Mouse (Mus musculus): ENCODE measurements around the gene Lhfpl2. TPM values are rescaled to one million over a fixed set of nuclear protein-coding genes. Genes with fewer than 3 reads are reported as not detected.

Gene Lhfpl2
- polyA plus RNA-seq, 1 experiment from 2014 or later, result 15.1 TPM

DNA sequence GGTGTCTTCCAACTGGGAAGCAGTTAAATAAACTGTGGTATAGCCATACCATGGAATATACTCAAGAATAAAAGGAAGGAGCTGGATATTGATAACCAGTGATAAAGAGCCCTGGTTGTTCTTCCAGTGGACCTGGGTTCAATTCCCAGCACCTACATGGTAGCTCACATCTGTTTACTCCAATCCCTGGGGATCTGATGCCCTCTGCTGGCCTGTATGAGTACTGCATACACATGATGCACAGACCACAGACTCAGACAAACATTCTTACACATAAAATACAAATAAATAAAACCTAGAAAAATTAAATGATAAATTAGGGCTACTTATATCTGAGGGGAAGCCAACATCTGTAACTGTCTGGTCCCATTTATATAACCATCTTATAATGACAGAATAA, 151.3 kb downstream of the Lhfpl2 start:
- 0 out of 2 replicates have a peak, but pooled peaks cover 5% of the 10 kb centered on the region for H3K4me1 ChIP-seq (ENCODE audit: control insufficient read depth, insufficient read depth, low read length)
- no peak overlapping the region for H3K4me3 ChIP-seq (ENCODE audit: low read length)
- no peak overlapping the region for H3K9ac ChIP-seq (ENCODE audit: low read depth, low read length)
- ATAC-seq, result no peak
- H3K27me3 ChIP-seq (replicated peaks; ENCODE audit: control insufficient read depth, insufficient read depth, low read length), result no peaks in the 10 kb centered on the region
- H3K36me3 ChIP-seq (ENCODE audit: control insufficient read depth, insufficient read depth, low read length), result peaks cover 10% of the 10 kb centered on the region
- no peak overlapping the region for H3K4me2 ChIP-seq (ENCODE audit: low read depth, low read length)
- no peaks in the 10 kb centered on the region for H3K9me3 ChIP-seq (ENCODE audit: control insufficient read depth, low read length)
- no peak overlapping the region for H3K27ac ChIP-seq (ENCODE audit: low read length)

DNA sequence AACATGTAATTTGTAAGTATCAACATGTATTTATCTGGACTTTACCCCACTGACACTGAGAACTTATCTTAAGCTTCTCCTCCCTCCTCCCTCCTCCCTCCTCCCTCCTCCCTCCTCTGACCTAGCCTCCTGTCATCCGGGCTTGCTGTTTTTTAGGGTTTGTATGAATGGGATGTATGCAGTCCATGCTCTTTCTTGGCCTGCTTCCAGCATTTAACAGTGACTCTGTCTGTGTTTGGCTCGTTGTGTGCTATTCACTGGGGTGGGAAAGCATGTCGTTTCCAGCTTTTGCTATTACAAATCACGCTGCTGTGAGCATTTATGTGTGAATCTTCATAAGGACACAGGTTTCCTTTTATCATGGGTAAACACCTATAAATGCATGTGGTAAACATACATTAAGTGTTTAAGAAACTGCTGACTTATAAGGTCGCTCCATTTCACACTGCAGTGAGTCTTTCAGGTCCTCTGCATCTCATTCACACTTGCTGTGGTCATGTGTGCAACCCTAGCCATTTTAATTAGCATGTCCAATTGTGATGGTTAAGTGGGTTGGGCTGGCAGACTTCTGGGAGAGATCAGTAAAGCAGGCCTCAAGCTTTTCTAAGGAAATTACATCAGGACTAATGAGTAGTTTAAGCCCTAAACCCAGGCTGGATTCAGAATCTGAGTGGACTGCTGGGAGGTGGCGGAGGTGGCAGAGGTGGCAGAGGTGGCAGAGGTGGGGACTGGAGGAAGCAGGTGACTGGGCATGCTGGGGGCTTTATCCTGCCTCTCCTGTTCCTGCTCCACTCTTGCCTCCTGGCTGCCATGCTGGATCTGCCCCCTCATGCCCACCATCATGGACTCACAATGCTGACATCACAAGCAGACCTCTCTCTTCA, 153.9 kb downstream of the Lhfpl2 start:
- Histone ChIP-seq H3K9me3 (ENCODE audit: control insufficient read depth, low read length) (no peaks in the 10 kb centered on the region), H3K4me1 (ENCODE audit: control insufficient read depth, insufficient read depth, low read length) (0 out of 2 replicates have a peak, but pooled peaks cover 5% of the 10 kb centered on the region), H3K36me3 (ENCODE audit: control insufficient read depth, insufficient read depth, low read length) (peaks cover 8% of the 10 kb centered on the region; the same call in 1 of the 2 replicates), H3K27ac (ENCODE audit: low read length) (no peak overlapping the region), H3K4me3 (ENCODE audit: low read length) (no peak overlapping the region), H3K9ac (ENCODE audit: low read depth, low read length) (no peak overlapping the region), H3K27me3 (replicated peaks; ENCODE audit: control insufficient read depth, insufficient read depth, low read length) (no peaks in the 10 kb centered on the region), H3K4me2 (ENCODE audit: low read depth, low read length) (no peak overlapping the region)
- ATAC-seq, result no peak
- WGBS, result 44% methylated on average over 6 of the region's 6 CpGs

DNA sequence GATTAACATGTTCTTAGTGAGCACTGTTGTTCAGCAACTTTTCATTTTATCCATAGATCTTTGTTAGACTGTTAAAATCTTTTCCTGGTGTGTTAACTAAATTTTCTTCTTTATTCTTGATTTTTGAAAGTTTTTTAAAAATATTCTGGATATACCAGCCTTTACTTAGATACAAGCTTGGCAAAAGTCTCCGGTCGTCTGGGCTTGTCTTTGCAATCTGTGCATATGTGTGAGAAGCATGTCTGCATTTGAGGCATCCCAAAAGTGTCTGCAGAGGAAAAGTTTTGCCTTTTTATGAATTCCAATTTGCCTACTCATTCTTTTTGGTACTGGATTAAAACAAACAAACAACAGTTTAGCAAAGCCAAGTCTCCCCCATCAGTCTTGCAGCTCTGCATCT, 154.6 kb downstream of the Lhfpl2 start:
- ATAC-seq, result no peak
- Histone ChIP-seq H3K4me2 (ENCODE audit: low read depth, low read length) (no peak overlapping the region), H3K36me3 (ENCODE audit: control insufficient read depth, insufficient read depth, low read length) (peaks cover 8% of the 10 kb centered on the region; the same call in 1 of the 2 replicates), H3K9ac (ENCODE audit: low read depth, low read length) (no peak overlapping the region), H3K27ac (ENCODE audit: low read length) (no peak overlapping the region), H3K4me3 (ENCODE audit: low read length) (no peak overlapping the region), H3K9me3 (ENCODE audit: control insufficient read depth, low read length) (no peaks in the 10 kb centered on the region), H3K27me3 (replicated peaks; ENCODE audit: control insufficient read depth, insufficient read depth, low read length) (no peaks in the 10 kb centered on the region), H3K4me1 (ENCODE audit: control insufficient read depth, insufficient read depth, low read length) (0 out of 2 replicates have a peak, but pooled peaks cover 5% of the 10 kb centered on the region)
- 93% methylated on average over 2 of the region's 2 CpGs for WGBS

DNA sequence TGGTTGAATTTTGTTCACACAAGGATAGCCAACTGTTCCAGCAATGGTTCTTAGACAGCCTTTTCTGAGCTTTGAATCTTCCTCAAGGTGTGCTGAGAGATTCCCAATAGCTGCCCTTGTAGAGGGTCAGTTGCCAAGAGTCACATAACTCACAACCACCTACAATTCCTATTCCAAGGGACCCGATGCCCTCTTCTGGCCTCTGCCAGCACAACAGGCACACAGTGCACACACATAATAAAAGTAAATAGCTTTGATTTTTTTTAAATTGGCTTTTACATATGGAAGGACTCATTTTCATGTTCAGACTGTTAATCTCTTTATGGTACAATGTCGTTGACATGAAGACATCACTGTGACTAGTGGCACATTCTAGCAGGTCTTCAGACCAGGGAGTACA, 155.1 kb downstream of the Lhfpl2 start:
- no peak for ATAC-seq

DNA sequence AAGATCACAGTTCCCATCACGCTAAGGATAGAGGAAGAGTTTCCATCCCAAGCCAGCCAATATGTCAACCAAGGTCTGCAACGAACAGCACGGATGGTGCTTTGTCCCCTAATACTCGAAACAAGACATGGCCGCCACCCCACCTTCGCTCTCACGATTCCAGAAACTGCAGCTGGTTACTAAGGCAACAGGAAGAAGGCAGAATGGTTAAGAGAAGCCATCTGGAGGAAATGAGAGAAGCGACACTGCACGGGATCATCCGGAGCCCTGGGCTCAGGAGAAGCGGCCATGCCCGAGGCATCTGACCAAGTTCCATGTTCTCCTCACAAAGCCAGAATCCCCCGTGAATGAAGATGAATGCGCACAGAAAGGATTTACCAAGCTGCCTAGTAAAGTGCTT, 166.0 kb downstream of the Lhfpl2 start:
- Histone ChIP-seq H3K4me2 (ENCODE audit: low read depth, low read length) (no peak overlapping the region), H3K9me3 (ENCODE audit: control insufficient read depth, low read length) (no peaks in the 10 kb centered on the region), H3K9ac (ENCODE audit: low read depth, low read length) (no peak overlapping the region), H3K36me3 (ENCODE audit: control insufficient read depth, insufficient read depth, low read length) (peaks cover 3% of the 10 kb centered on the region; the same call in 1 of the 2 replicates), H3K27me3 (replicated peaks; ENCODE audit: control insufficient read depth, insufficient read depth, low read length) (no peaks in the 10 kb centered on the region), H3K4me1 (ENCODE audit: control insufficient read depth, insufficient read depth, low read length) (no peaks in the 10 kb centered on the region), H3K4me3 (ENCODE audit: low read length) (no peak overlapping the region), H3K27ac (ENCODE audit: low read length) (no peak overlapping the region)
- no peak for ATAC-seq
- WGBS, result 64% methylated on average over 14 of the region's 14 CpGs

More for the DNA sequence above, 155.1 kb downstream of the Lhfpl2 start:
- Histone ChIP-seq H3K4me3 (ENCODE audit: low read length) (no peak overlapping the region), H3K36me3 (ENCODE audit: control insufficient read depth, insufficient read depth, low read length) (peaks cover 8% of the 10 kb centered on the region; the same call in 1 of the 2 replicates), H3K4me2 (ENCODE audit: low read depth, low read length) (no peak overlapping the region), H3K27ac (ENCODE audit: low read length) (no peak overlapping the region), H3K4me1 (ENCODE audit: control insufficient read depth, insufficient read depth, low read length) (0 out of 2 replicates have a peak, but pooled peaks cover 5% of the 10 kb centered on the region), H3K27me3 (replicated peaks; ENCODE audit: control insufficient read depth, insufficient read depth, low read length) (no peaks in the 10 kb centered on the region), H3K9me3 (ENCODE audit: control insufficient read depth, low read length) (no peaks in the 10 kb centered on the region), H3K9ac (ENCODE audit: low read depth, low read length) (no peak overlapping the region)
- 83% methylated on average over 2 of the region's 2 CpGs for WGBS

DNA sequence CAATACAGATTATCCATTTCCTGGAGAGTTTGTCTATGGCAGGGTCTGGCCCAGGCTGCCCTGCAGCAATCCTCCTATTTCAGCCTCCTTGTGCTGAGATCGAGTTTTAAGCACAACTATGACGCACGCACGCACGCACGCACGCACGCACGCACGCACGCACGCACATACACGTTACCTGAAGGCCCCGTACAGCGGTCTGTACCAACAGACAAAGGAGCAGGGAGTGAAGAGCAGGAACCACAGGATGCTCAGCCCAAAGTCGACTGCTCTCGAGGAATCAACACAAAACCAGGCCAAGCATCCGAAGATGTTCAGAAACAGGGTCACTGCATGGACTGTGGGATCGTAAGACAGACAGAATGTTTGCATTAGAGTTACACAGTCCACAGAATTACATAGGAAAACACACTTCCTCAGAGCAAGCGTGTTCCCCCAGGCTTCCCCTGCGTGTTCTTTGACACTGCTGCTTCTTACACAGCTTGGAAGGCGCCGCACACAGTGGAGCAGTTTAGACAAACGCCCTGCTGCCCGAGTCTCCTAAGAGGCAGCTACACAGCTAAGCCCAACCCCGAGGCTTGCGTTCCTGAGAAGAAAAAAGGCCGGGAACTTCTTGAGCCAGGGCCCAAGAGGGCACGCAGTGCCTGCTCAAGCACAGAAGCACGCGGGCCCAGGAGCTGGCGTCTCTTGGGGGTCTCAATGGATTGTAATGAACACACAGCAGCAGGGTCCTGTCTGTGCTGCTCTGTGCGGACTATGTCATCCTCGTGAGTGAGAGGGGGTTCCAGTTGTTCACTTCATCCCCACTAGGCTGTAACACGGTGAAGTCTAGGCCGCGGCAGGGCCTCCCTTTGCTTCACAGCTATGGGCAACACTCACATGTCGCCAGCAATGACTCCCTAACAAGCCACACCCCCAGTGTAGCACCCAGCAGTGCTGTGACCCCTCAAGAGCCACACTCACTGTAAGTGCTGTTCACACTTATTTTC, 167.4 kb downstream of the Lhfpl2 start:
- Histone ChIP-seq H3K4me3 (ENCODE audit: low read length) (no peak overlapping the region), H3K9me3 (ENCODE audit: control insufficient read depth, low read length) (no peaks in the 10 kb centered on the region), H3K4me1 (ENCODE audit: control insufficient read depth, insufficient read depth, low read length) (no peaks in the 10 kb centered on the region), H3K9ac (ENCODE audit: low read depth, low read length) (no peak overlapping the region), H3K27me3 (replicated peaks; ENCODE audit: control insufficient read depth, insufficient read depth, low read length) (no peaks in the 10 kb centered on the region), H3K36me3 (ENCODE audit: control insufficient read depth, insufficient read depth, low read length) (peaks cover 3% of the 10 kb centered on the region; the same call in 1 of the 2 replicates), H3K4me2 (ENCODE audit: low read depth, low read length) (no peak overlapping the region), H3K27ac (ENCODE audit: low read length) (no peak overlapping the region)
- 94% methylated on average over 38 of the region's 38 CpGs for WGBS
- ATAC-seq, result no peak

DNA sequence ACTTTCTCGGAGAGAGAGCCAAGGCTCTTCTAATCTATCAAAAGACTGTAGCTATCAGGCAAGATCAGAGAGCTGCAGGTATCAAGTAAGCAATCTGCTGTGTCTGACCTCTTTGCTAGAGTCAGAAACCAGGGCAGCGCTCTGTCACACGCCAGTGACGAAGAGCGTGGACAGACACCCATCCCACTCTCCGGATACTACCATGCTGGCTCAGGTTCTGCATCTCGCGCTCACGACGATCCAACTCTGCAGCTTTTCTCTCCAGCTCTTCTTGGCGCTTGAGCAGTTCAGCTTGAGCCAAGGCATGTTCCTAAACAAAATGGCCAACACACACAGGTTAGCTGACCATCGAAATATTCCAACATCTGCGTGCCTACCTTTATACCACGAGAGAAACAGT, 174.3 kb downstream of the Lhfpl2 start:
- Histone ChIP-seq H3K4me2 (ENCODE audit: low read depth, low read length) (no peak overlapping the region), H3K4me3 (ENCODE audit: low read length) (no peak overlapping the region), H3K36me3 (ENCODE audit: control insufficient read depth, insufficient read depth, low read length) (no peaks in the 10 kb centered on the region), H3K4me1 (ENCODE audit: control insufficient read depth, insufficient read depth, low read length) (no peaks in the 10 kb centered on the region), H3K9ac (ENCODE audit: low read depth, low read length) (no peak overlapping the region), H3K27me3 (replicated peaks; ENCODE audit: control insufficient read depth, insufficient read depth, low read length) (no peaks in the 10 kb centered on the region), H3K9me3 (ENCODE audit: control insufficient read depth, low read length) (no peaks in the 10 kb centered on the region), H3K27ac (ENCODE audit: low read length) (no peak overlapping the region)
- 85% methylated on average over 14 of the region's 14 CpGs for WGBS
- ATAC-seq, result no peak

DNA sequence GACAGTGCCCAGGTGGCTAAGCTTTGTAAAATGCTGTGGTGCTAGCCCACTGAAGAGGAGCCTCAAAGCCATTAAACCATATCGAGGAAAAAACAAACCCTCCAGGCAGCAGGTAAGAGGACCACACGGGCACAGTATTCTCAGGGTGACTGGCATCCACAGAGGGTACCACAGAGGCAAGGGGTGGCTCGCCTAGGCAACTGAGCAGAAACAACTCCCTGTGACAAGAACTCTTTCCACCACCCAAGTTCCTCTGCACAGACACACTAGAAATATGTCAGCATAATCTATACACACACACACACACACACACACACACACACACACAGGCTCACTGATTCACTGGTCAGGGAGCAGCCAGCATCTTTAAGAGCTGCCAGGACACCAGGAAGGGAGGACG, 181.9 kb downstream of the Lhfpl2 start:
- 59% methylated on average over 4 of the region's 4 CpGs for WGBS
- H3K4me3 ChIP-seq (ENCODE audit: low read length), result no peak overlapping the region
- no peak overlapping the region for H3K9ac ChIP-seq (ENCODE audit: low read depth, low read length)
- H3K27me3 ChIP-seq (replicated peaks; ENCODE audit: control insufficient read depth, insufficient read depth, low read length), result no peaks in the 10 kb centered on the region
- ATAC-seq, result no peak
- no peak overlapping the region for H3K4me2 ChIP-seq (ENCODE audit: low read depth, low read length)
- H3K27ac ChIP-seq (ENCODE audit: low read length), result no peak overlapping the region
- H3K9me3 ChIP-seq (ENCODE audit: control insufficient read depth, low read length), result no peaks in the 10 kb centered on the region
- no peaks in the 10 kb centered on the region for H3K4me1 ChIP-seq (ENCODE audit: control insufficient read depth, insufficient read depth, low read length)
- no peaks in the 10 kb centered on the region for H3K36me3 ChIP-seq (ENCODE audit: control insufficient read depth, insufficient read depth, low read length)

DNA sequence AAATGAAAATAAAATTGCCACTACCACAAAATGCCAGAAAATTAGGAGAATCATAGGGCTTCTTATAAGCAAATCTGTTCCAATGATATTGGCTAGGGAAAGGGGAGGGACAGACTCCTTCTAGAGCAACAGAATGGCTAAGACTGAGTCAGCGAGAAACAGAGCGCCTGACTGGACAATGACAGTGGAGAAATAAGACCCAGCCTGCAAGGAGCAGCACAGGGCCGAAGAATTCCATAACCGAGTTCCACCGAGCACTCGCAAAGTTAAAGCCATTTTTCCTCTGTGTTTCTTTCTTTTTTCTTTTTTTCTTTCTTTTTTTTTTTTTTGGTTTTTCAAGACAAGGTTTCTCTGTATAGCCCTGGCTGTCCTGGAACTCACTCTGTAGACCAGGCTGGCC, 182.5 kb downstream of the Lhfpl2 start:
- no peaks in the 10 kb centered on the region for H3K4me1 ChIP-seq (ENCODE audit: control insufficient read depth, insufficient read depth, low read length)
- no peak for ATAC-seq
- H3K27me3 ChIP-seq (replicated peaks; ENCODE audit: control insufficient read depth, insufficient read depth, low read length), result no peaks in the 10 kb centered on the region
- no peak overlapping the region for H3K27ac ChIP-seq (ENCODE audit: low read length)
- H3K9ac ChIP-seq (ENCODE audit: low read depth, low read length), result no peak overlapping the region
- WGBS, result 72% methylated on average over 6 of the region's 6 CpGs
- no peaks in the 10 kb centered on the region for H3K9me3 ChIP-seq (ENCODE audit: control insufficient read depth, low read length)
- H3K4me3 ChIP-seq (ENCODE audit: low read length), result no peak overlapping the region
- H3K36me3 ChIP-seq (ENCODE audit: control insufficient read depth, insufficient read depth, low read length), result no peaks in the 10 kb centered on the region
- no peak overlapping the region for H3K4me2 ChIP-seq (ENCODE audit: low read depth, low read length)
